Mouse (Mus musculus) megakaryocyte, embryonic 14.5 days (primary cell): ENCODE data around the gene C2cd3.

Experiments used
- FLI1 ChIP-seq: IDR thresholded peaks from 2 replicates; pipeline ENCODE4 v1.6.1; 2012; ENCODE audit warnings: low read length, inconsistent platforms, mixed read lengths
- GATA1 ChIP-seq: IDR thresholded peaks from 3 replicates; pipeline ENCODE4 v1.6.1; 2012; ENCODE audit warnings: mixed read lengths, low read length, inconsistent platforms, borderline replicate concordance

DNA sequence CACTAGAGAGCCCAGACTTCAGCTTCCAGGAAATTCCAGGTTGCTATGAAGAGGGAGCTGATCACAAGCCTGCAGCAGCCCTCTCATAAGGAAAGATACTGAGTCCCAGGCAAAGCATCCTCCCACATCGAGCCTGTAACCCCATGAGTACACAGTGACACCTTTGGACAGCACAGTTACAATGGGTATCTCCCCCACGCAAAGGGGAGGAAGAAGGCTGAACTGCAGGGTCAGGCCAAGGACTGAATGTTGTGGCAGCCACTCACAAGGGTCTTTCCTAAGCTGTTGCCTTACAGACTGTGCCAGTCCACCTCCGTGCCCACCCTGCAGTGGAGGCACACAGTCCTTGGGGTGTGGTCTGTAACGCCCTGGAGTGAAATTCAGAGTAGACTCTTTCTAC is 134.5 kb downstream of the C2cd3 start:
- TF ChIP-seq GATA1 (no peak), FLI1 (no peak)
